Mouse (Mus musculus) embryonic facial prominence, embryonic 14.5 days (tissue): ENCODE data around the gene Abcf2. TPM values are rescaled to one million over a fixed set of nuclear protein-coding genes. Genes with fewer than 3 reads are reported as not detected.

Experiments used
- ATAC-seq: fragments of 200-750 bp; cut with Nextera tagmentation; 2 replicates; pipeline ENCODE4 v1.8.0; 2017; ENCODE audit warnings: low read depth, moderate number of reproducible peaks, moderate TSS enrichment
- DNase-seq: peaks from one replicate; pipeline ENCODE4 v3.0.0-alpha.2; 2015; ENCODE audit warnings: low spot score
- H3K27ac ChIP-seq: fragments of 300-500 bp; sonication (generic); replicated peaks from 2 replicates; pipeline ENCODE4 v1.5.1; 2014; ENCODE audit warnings: low read depth, mild to moderate bottlenecking, low read length, moderate library complexity
- H3K27me3 ChIP-seq: fragments of 300-500 bp; sonication (generic); replicated peaks from 2 replicates; pipeline ENCODE4 v1.6.1; 2014; ENCODE audit warnings: low read length; ENCODE audit not compliant: control insufficient read depth, insufficient read depth
- H3K36me3 ChIP-seq: fragments of 300-500 bp; sonication (generic); 2 replicates; pipeline ENCODE4 v1.6.1; 2014; ENCODE audit warnings: low read length, mixed read lengths; ENCODE audit not compliant: control insufficient read depth, insufficient read depth
- H3K4me1 ChIP-seq: fragments of 300-500 bp; sonication (generic); 2 replicates; pipeline ENCODE4 v1.6.1; 2014; ENCODE audit warnings: antibody characterized with exemption, low read length; ENCODE audit not compliant: control insufficient read depth, insufficient read depth
- H3K4me2 ChIP-seq: fragments of 300-500 bp; sonication (generic); 2 replicates; pipeline ENCODE4 v1.6.1; 2014; ENCODE audit warnings: low read depth, mild to moderate bottlenecking, low read length, moderate library complexity, mixed read lengths
- H3K4me3 ChIP-seq: fragments of 300-500 bp; sonication (generic); 2 replicates; pipeline ENCODE4 v1.5.1; 2014; ENCODE audit warnings: low read depth, mild to moderate bottlenecking, low read length
- H3K9ac ChIP-seq: fragments of 300-500 bp; sonication (generic); 2 replicates; pipeline ENCODE4 v1.6.1; 2014; ENCODE audit warnings: low read depth, mild to moderate bottlenecking, low read length, moderate library complexity, mixed read lengths
- H3K9me3 ChIP-seq: fragments of 300-500 bp; sonication (generic); 2 replicates; pipeline ENCODE4 v1.6.1; 2016; ENCODE audit warnings: low read length; ENCODE audit not compliant: control insufficient read depth
- WGBS: fragments of 180-500 bp; shearing (Covaris S2); extraction: QIAGEN DNeasy Blood & Tissue Kit; methylation state at CpG from one replicate; pipeline ENCODE4 v1.1.7; 2014; 5-methylcytosine and 5-hydroxymethylcytosine counted together
- polyA plus RNA-seq: library from polyadenylated mRNA; unstranded; fragments of >200 nt; fragmentation: Nextera tagmentation; extraction: Ambion mirVana; gene quantifications from 2 replicates; pipeline ENCODE4 v1.2.1, GENCODE M21; 2014

The Abcf2 gene
- polyA plus RNA-seq, 1 experiment from 2014 or later: 83.7 TPM

- DNase-seq (no peak), ATAC-seq (no peak)
- Histone ChIP-seq H3K36me3 (no peaks in the 10 kb centered on the region), H3K4me3 (no peak overlapping the region), H3K27ac (no peak overlapping the region), H3K4me2 (no peak overlapping the region), H3K9ac (no peak overlapping the region), H3K27me3 (peaks cover 19% of the 10 kb centered on the region), H3K4me1 (no peaks in the 10 kb centered on the region), H3K9me3 (no peaks in the 10 kb centered on the region)
- 57% methylated on average over 11 of the region's 11 CpGs for WGBS
These were observed 43.9 kb downstream of the Abcf2 start for GRCm38 (mm10) chr5:24533391-24533790.

- no peaks in the 10 kb centered on the region for H3K9me3 ChIP-seq
- 20% methylated on average over 24 of the region's 24 CpGs for WGBS
- H3K4me1 ChIP-seq: peaks cover 12% of the 10 kb centered on the region
- DNase-seq (peak; percentile 89), ATAC-seq (peak; percentile 54)
- no peak overlapping the region for H3K9ac ChIP-seq
- no peak overlapping the region for H3K4me2 ChIP-seq
- no peaks in the 10 kb centered on the region for H3K36me3 ChIP-seq
- H3K27me3 ChIP-seq: peaks cover 50% of the 10 kb centered on the region
- no peak overlapping the region for H3K4me3 ChIP-seq
- H3K27ac ChIP-seq: no peak overlapping the region
These were observed 47.1 kb downstream of the Abcf2 start for GRCm38 (mm10) chr5:24530042-24530689.

- Histone ChIP-seq H3K4me1 (peaks cover 12% of the 10 kb centered on the region), H3K27me3 (peaks cover 73% of the 10 kb centered on the region), H3K36me3 (no peaks in the 10 kb centered on the region), H3K9me3 (no peaks in the 10 kb centered on the region), H3K9ac (no peak overlapping the region), H3K4me3 (no peak overlapping the region), H3K27ac (no peak overlapping the region), H3K4me2 (no peak overlapping the region)
- DNase-seq (no peak), ATAC-seq (no peak)
- 9% methylated on average over 6 of the region's 6 CpGs for WGBS
These were observed 49.5 kb downstream of the Abcf2 start for GRCm38 (mm10) chr5:24527780-24528179.

GRCm38 (mm10) chr5:24526889-24527230, 50.4 kb downstream of the Abcf2 start, which contains the start of gene Gbx1:
Gbx1 (minus strand) TSS chr5:24527202.
- Histone ChIP-seq H3K9ac (peak within 1 kb of the TSS; percentile 39), H3K4me3 (peak within 1 kb of the TSS; percentile 42), H3K4me1 (peaks cover 12% of the 10 kb centered on the region), H3K36me3 (no peaks in the 10 kb centered on the region), H3K9me3 (no peaks in the 10 kb centered on the region), H3K27me3 (peaks cover 79% of the 10 kb centered on the region), H3K27ac (no peak within 1 kb of the TSS), H3K4me2 (peak within 1 kb of the TSS; percentile 79)
- DNase-seq: no peak
- WGBS: no CpG with 5 or more reads among the region's 49 CpGs
- ATAC-seq: peak; percentile 53; the same call in 1 of the 2 replicates

- ATAC-seq (peak; percentile 22; the same call in 1 of the 2 replicates), DNase-seq (no peak)
- Histone ChIP-seq H3K4me3 (peak overlapping the region; percentile 42), H3K4me2 (peak overlapping the region; percentile 79), H3K9me3 (no peaks in the 10 kb centered on the region), H3K36me3 (no peaks in the 10 kb centered on the region), H3K27ac (no peak overlapping the region), H3K4me1 (peaks cover 12% of the 10 kb centered on the region), H3K27me3 (peaks cover 84% of the 10 kb centered on the region), H3K9ac (peak overlapping the region; percentile 39)
- 0% methylated on average over 8 of the region's 109 CpGs for WGBS
These were observed 50.9 kb downstream of the Abcf2 start for GRCm38 (mm10) chr5:24526190-24526888.

GRCm38 (mm10) chr5:24525360-24526189, 51.7 kb downstream of the Abcf2 start:
- Histone ChIP-seq H3K36me3 (no peaks in the 10 kb centered on the region), H3K27me3 (peaks cover 87% of the 10 kb centered on the region), H3K4me3 (peak overlapping the region; percentile 42), H3K27ac (no peak overlapping the region), H3K9ac (0 out of 2 replicates have a peak overlapping the region, but pooled peaks have one; percentile 39), H3K4me1 (peaks cover 12% of the 10 kb centered on the region), H3K4me2 (peak overlapping the region; percentile 79), H3K9me3 (no peaks in the 10 kb centered on the region)
- ATAC-seq (no peak), DNase-seq (no peak)
- WGBS: 3% methylated on average over 34 of the region's 34 CpGs

GRCm38 (mm10) chr5:24524522-24524921, 52.7 kb downstream of the Abcf2 start:
- Histone ChIP-seq H3K27ac (no peak overlapping the region), H3K4me2 (no peak overlapping the region), H3K27me3 (peaks cover 86% of the 10 kb centered on the region), H3K4me1 (peaks cover 12% of the 10 kb centered on the region), H3K9ac (no peak overlapping the region), H3K36me3 (no peaks in the 10 kb centered on the region), H3K4me3 (no peak overlapping the region), H3K9me3 (no peaks in the 10 kb centered on the region)
- DNase-seq (no peak), ATAC-seq (no peak)
- 21% methylated on average over 4 of the region's 4 CpGs for WGBS

GRCm38 (mm10) chr5:24523806-24524205, 53.5 kb downstream of the Abcf2 start:
- H3K27me3 ChIP-seq: peaks cover 79% of the 10 kb centered on the region
- DNase-seq (no peak), ATAC-seq (no peak)
- no peaks in the 10 kb centered on the region for H3K9me3 ChIP-seq
- H3K4me3 ChIP-seq: no peak overlapping the region
- H3K4me1 ChIP-seq: peaks cover 12% of the 10 kb centered on the region
- no peak overlapping the region for H3K27ac ChIP-seq
- H3K36me3 ChIP-seq: no peaks in the 10 kb centered on the region
- no peak overlapping the region for H3K9ac ChIP-seq
- WGBS: 44% methylated on average over 8 of the region's 8 CpGs
- no peak overlapping the region for H3K4me2 ChIP-seq
